Mouse (Mus musculus): Measurements from ENCODE around the gene Lce3a. TPM values are rescaled to one million over a fixed set of nuclear protein-coding genes. Genes with fewer than 3 reads are reported as not detected.
A peak's percentile ranks its signal among the peaks of the same experiment; 100 is the strongest.

Lce3a gene
- not detected in 2 replicates for polyA plus RNA-seq (2015; fragmentation: Nextera tagmentation; extraction: Ambion mirVana)

- no peaks in the 10 kb centered on the region for H3K4me1 ChIP-seq
- no peak within 1 kb of the TSS for H3K4me3 ChIP-seq (replicated peaks)
- no peaks in the 10 kb centered on the region for H3K9me3 ChIP-seq (replicated peaks)
- H3K4me2 ChIP-seq, result no peak within 1 kb of the TSS
- no peak within 1 kb of the TSS for H3K9ac ChIP-seq
- H3K27me3 ChIP-seq, result no peaks in the 10 kb centered on the region
- H3K36me3 ChIP-seq, result no peaks in the 10 kb centered on the region
- no peak within 1 kb of the TSS for H3K27ac ChIP-seq
- WGBS, result 73% methylated on average over 2 of the region's 2 CpGs
- no peak for ATAC-seq (replicated peaks; ENCODE audit: low FRiP score)
Observed at GRCm38 (mm10) chr3:92926130-92926529, at the start of gene Lce3a. Gene Lce3a, minus strand, starts transcription at chr3:92926230.

GRCm38 (mm10) chr3:92966761-92967160, 40.7 kb upstream of the Lce3a start, which contains the start of gene Lce3e:
Gene Lce3e, plus strand, starts transcription at chr3:92967061.
- Histone ChIP-seq H3K36me3 (no peaks in the 10 kb centered on the region), H3K9ac (no peak within 1 kb of the TSS), H3K27ac (no peak within 1 kb of the TSS), H3K4me1 (no peaks in the 10 kb centered on the region), H3K4me2 (no peak within 1 kb of the TSS), H3K27me3 (no peaks in the 10 kb centered on the region), H3K9me3 (replicated peaks) (no peaks in the 10 kb centered on the region; the same call in 1 of the 2 replicates), H3K4me3 (replicated peaks) (no peak within 1 kb of the TSS)
- WGBS, result 89% methylated on average over 2 of the region's 2 CpGs
- ATAC-seq (replicated peaks; ENCODE audit: low FRiP score), result no peak

GRCm38 (mm10) chr3:92957090-92957489, 31.1 kb upstream of the Lce3a start, which contains the start of gene Lce3d:
Gene Lce3d, plus strand, starts transcription at chr3:92957390.
- no peak for ATAC-seq (replicated peaks; ENCODE audit: low FRiP score)
- no peaks in the 10 kb centered on the region for H3K4me1 ChIP-seq
- no peak within 1 kb of the TSS for H3K27ac ChIP-seq
- H3K9ac ChIP-seq, result no peak within 1 kb of the TSS
- H3K4me3 ChIP-seq (replicated peaks), result no peak within 1 kb of the TSS
- H3K4me2 ChIP-seq, result no peak within 1 kb of the TSS
- no peaks in the 10 kb centered on the region for H3K36me3 ChIP-seq
- 89% methylated on average over 1 of the region's 1 CpGs for WGBS
- H3K9me3 ChIP-seq (replicated peaks), result no peaks in the 10 kb centered on the region
- no peaks in the 10 kb centered on the region for H3K27me3 ChIP-seq

- Histone ChIP-seq H3K4me1 (no peaks in the 10 kb centered on the region), H3K9ac (no peak within 1 kb of the TSS), H3K27ac (no peak within 1 kb of the TSS), H3K27me3 (no peaks in the 10 kb centered on the region), H3K36me3 (no peaks in the 10 kb centered on the region), H3K9me3 (replicated peaks) (no peaks in the 10 kb centered on the region), H3K4me2 (no peak within 1 kb of the TSS), H3K4me3 (replicated peaks) (no peak within 1 kb of the TSS)
- WGBS, result 91% methylated on average over 1 of the region's 1 CpGs
- no peak for ATAC-seq (replicated peaks; ENCODE audit: low FRiP score)
Observed at GRCm38 (mm10) chr3:92944186-92944585, 18.2 kb upstream of the Lce3a start, which contains the start of gene Lce3c. Gene Lce3c, plus strand, starts transcription at chr3:92944486.

- 60% methylated on average over 2 of the region's 2 CpGs for WGBS
Observed at GRCm38 (mm10) chr3:92932679-92933078, 6.6 kb upstream of the Lce3a start, which contains the start of gene Lce3b. Gene Lce3b, plus strand, starts transcription at chr3:92932979.

GRCm38 (mm10) chr3:92920364-92920763, 5.7 kb downstream of the Lce3a start:
- Histone ChIP-seq H3K9me3 (replicated peaks) (no peaks in the 10 kb centered on the region), H3K4me3 (replicated peaks) (no peak overlapping the region), H3K4me1 (no peaks in the 10 kb centered on the region), H3K27me3 (no peaks in the 10 kb centered on the region), H3K27ac (no peak overlapping the region), H3K4me2 (no peak overlapping the region), H3K36me3 (no peaks in the 10 kb centered on the region), H3K9ac (no peak overlapping the region)
- 55% methylated on average over 4 of the region's 4 CpGs for WGBS
- ATAC-seq (replicated peaks; ENCODE audit: low FRiP score), result no peak

More at GRCm38 (mm10) chr3:92932679-92933078, 6.6 kb upstream of the Lce3a start, which contains the start of gene Lce3b:
- H3K4me1 ChIP-seq, result no peaks in the 10 kb centered on the region
- ATAC-seq (replicated peaks; ENCODE audit: low FRiP score), result no peak
- H3K4me2 ChIP-seq, result no peak within 1 kb of the TSS
- H3K4me3 ChIP-seq (replicated peaks), result no peak within 1 kb of the TSS
- no peak within 1 kb of the TSS for H3K9ac ChIP-seq
- no peaks in the 10 kb centered on the region for H3K9me3 ChIP-seq (replicated peaks)
- H3K27me3 ChIP-seq, result no peaks in the 10 kb centered on the region
- no peak within 1 kb of the TSS for H3K27ac ChIP-seq
- no peaks in the 10 kb centered on the region for H3K36me3 ChIP-seq

GRCm38 (mm10) chr3:92907571-92907970, 18.5 kb downstream of the Lce3a start:
- no peak for ATAC-seq (replicated peaks; ENCODE audit: low FRiP score)
- H3K36me3 ChIP-seq, result no peaks in the 10 kb centered on the region
- no peak overlapping the region for H3K4me2 ChIP-seq
- no peaks in the 10 kb centered on the region for H3K4me1 ChIP-seq
- no peaks in the 10 kb centered on the region for H3K9me3 ChIP-seq (replicated peaks)
- H3K9ac ChIP-seq, result no peak overlapping the region
- 25% methylated on average over 4 of the region's 4 CpGs for WGBS
- no peak overlapping the region for H3K4me3 ChIP-seq (replicated peaks)
- no peaks in the 10 kb centered on the region for H3K27me3 ChIP-seq
- no peak overlapping the region for H3K27ac ChIP-seq

- no peak for ATAC-seq (replicated peaks; ENCODE audit: low FRiP score)
- no peaks in the 10 kb centered on the region for H3K27me3 ChIP-seq
Observed at GRCm38 (mm10) chr3:92905182-92905581, 20.8 kb downstream of the Lce3a start.

GRCm38 (mm10) chr3:92903640-92904039, 22.4 kb downstream of the Lce3a start:
- H3K9me3 ChIP-seq (replicated peaks), result no peaks in the 10 kb centered on the region

More at GRCm38 (mm10) chr3:92905182-92905581, 20.8 kb downstream of the Lce3a start:
- H3K9me3 ChIP-seq (replicated peaks), result no peaks in the 10 kb centered on the region
- H3K4me1 ChIP-seq, result no peaks in the 10 kb centered on the region
- no peak overlapping the region for H3K9ac ChIP-seq
- H3K36me3 ChIP-seq, result no peaks in the 10 kb centered on the region
- H3K4me3 ChIP-seq (replicated peaks), result no peak overlapping the region
- H3K27ac ChIP-seq, result no peak overlapping the region
- H3K4me2 ChIP-seq, result no peak overlapping the region
- 45% methylated on average over 3 of the region's 3 CpGs for WGBS

GRCm38 (mm10) chr3:92902992-92903391, 23.0 kb downstream of the Lce3a start:
- Histone ChIP-seq H3K36me3 (no peaks in the 10 kb centered on the region), H3K4me3 (replicated peaks) (no peak overlapping the region), H3K27ac (no peak overlapping the region), H3K4me2 (no peak overlapping the region), H3K27me3 (no peaks in the 10 kb centered on the region), H3K9me3 (replicated peaks) (no peaks in the 10 kb centered on the region), H3K4me1 (no peaks in the 10 kb centered on the region), H3K9ac (no peak overlapping the region)
- 25% methylated on average over 3 of the region's 3 CpGs for WGBS
- ATAC-seq (replicated peaks; ENCODE audit: low FRiP score), result 0 out of 2 replicates have a peak, but pooled peaks have one; percentile 62

More at GRCm38 (mm10) chr3:92903640-92904039, 22.4 kb downstream of the Lce3a start:
- Histone ChIP-seq H3K36me3 (no peaks in the 10 kb centered on the region), H3K4me3 (replicated peaks) (no peak overlapping the region), H3K27ac (no peak overlapping the region), H3K27me3 (no peaks in the 10 kb centered on the region), H3K4me2 (no peak overlapping the region), H3K4me1 (no peaks in the 10 kb centered on the region), H3K9ac (no peak overlapping the region)
- ATAC-seq (replicated peaks; ENCODE audit: low FRiP score), result no peak
- WGBS, result 31% methylated on average over 4 of the region's 4 CpGs

GRCm38 (mm10) chr3:92894489-92894888, 31.5 kb downstream of the Lce3a start:
- Histone ChIP-seq H3K27me3 (no peaks in the 10 kb centered on the region), H3K27ac (no peak overlapping the region), H3K4me1 (no peaks in the 10 kb centered on the region), H3K4me2 (no peak overlapping the region), H3K4me3 (replicated peaks) (no peak overlapping the region), H3K9ac (no peak overlapping the region), H3K9me3 (replicated peaks) (no peaks in the 10 kb centered on the region), H3K36me3 (no peaks in the 10 kb centered on the region)
- WGBS, result 65% methylated on average over 1 of the region's 1 CpGs
- ATAC-seq (replicated peaks; ENCODE audit: low FRiP score), result no peak

GRCm38 (mm10) chr3:92894063-92894462, 32.0 kb downstream of the Lce3a start:
- Histone ChIP-seq H3K9me3 (replicated peaks) (no peaks in the 10 kb centered on the region), H3K36me3 (no peaks in the 10 kb centered on the region), H3K4me3 (replicated peaks) (no peak overlapping the region), H3K27ac (no peak overlapping the region), H3K9ac (no peak overlapping the region), H3K4me1 (no peaks in the 10 kb centered on the region), H3K4me2 (no peak overlapping the region), H3K27me3 (no peaks in the 10 kb centered on the region)
- no peak for ATAC-seq (replicated peaks; ENCODE audit: low FRiP score)
- WGBS, result 77% methylated on average over 3 of the region's 3 CpGs

Measured in kidney, embryonic 15.5 days (tissue).